Mouse (Mus musculus) CH12.LX (cell line): ENCODE data around the gene Pink1. TPM values are rescaled to one million over a fixed set of nuclear protein-coding genes. Genes with fewer than 3 reads are reported as not detected.

Experiments
- DNase-seq: peaks from one replicate; pipeline ENCODE4 v3.0.0-alpha.2; 2013; ENCODE audit errors: extremely low read depth
- H3K27ac ChIP-seq: 2 replicates; pipeline ENCODE4 v1.5.1; 2012; ENCODE audit warnings: low read depth, mild to moderate bottlenecking, control low read depth, moderate library complexity; ENCODE audit not compliant: insufficient read depth
- H3K27me3 ChIP-seq: replicated peaks from 2 replicates; pipeline ENCODE3; 2012; ENCODE audit warnings: inconsistent platforms
- H3K36me3 ChIP-seq, 2 experiments: replicated peaks in 1 of 2; 2 replicates each; pipeline versions ENCODE3 to v1.6.1; 2012; ENCODE audit warnings: inconsistent platforms in 1 of 2, low read length in 1 of 2, mild to moderate bottlenecking in 1 of 2, mixed read lengths in 1 of 2, moderate library complexity in 1 of 2; ENCODE audit not compliant: control insufficient read depth in 1 of 2, insufficient read depth in 1 of 2
- H3K4me1 ChIP-seq, 2 experiments: 2 replicates each; pipeline ENCODE4 v1.6.1; 2012; ENCODE audit warnings: inconsistent platforms in 1 of 2, moderate library complexity in 1 of 2; ENCODE audit not compliant: insufficient read depth in 2 of 2, control insufficient read depth in 1 of 2
- H3K4me2 ChIP-seq: 2 replicates; pipeline ENCODE4 v1.6.1; 2012; ENCODE audit warnings: low read depth, mild to moderate bottlenecking, control low read depth; ENCODE audit not compliant: poor library complexity, insufficient read depth, severe bottlenecking
- H3K4me3 ChIP-seq, 3 experiments: fragments of 150-350 bp in 1 of 3; sonication (generic) in 1 of 3; replicated peaks in 1 of 3; 2 replicates each; pipeline versions ENCODE3 to v1.5.1; 2011 to 2012; ENCODE audit warnings: low read depth in 2 of 3, low read length in 2 of 3, mild to moderate bottlenecking in 2 of 3, moderate library complexity in 2 of 3, control low read depth in 1 of 3, improper control_type of control experiment in 1 of 3, inconsistent platforms in 1 of 3, mixed read lengths in 1 of 3; ENCODE audit not compliant: poor library complexity in 1 of 3
- H3K79me2 ChIP-seq: replicated peaks from 2 replicates; pipeline ENCODE4 v1.6.1; 2012; ENCODE audit warnings: mild to moderate bottlenecking, moderate library complexity; ENCODE audit not compliant: control insufficient read depth, poor library complexity, insufficient read depth, severe bottlenecking; ENCODE audit errors: extremely low read depth
- H3K9ac ChIP-seq: 2 replicates; pipeline ENCODE4 v1.6.1; 2012; ENCODE audit warnings: low read depth, mild to moderate bottlenecking, control low read depth, moderate library complexity; ENCODE audit not compliant: insufficient read depth
- H3K9me3 ChIP-seq: replicated peaks from 2 replicates; pipeline ENCODE3; 2012; ENCODE audit warnings: low read length, inconsistent platforms, mixed read lengths
- CHD1 ChIP-seq: IDR thresholded peaks from 2 replicates; pipeline ENCODE4 v1.6.1; 2012; ENCODE audit warnings: low read depth, low read length, improper control_type of control experiment, inconsistent platforms
- E2F4 ChIP-seq: IDR thresholded peaks from 2 replicates; pipeline ENCODE4 v1.6.1; 2011; ENCODE audit warnings: low read depth, low read length, improper control_type of control experiment; ENCODE audit not compliant: insufficient replicate concordance
- ELF1 ChIP-seq: IDR thresholded peaks from 2 replicates; pipeline ENCODE4 v1.6.1; 2014; ENCODE audit warnings: low read depth, mild to moderate bottlenecking, inconsistent platforms, low read length, improper control_type of control experiment
- EP300 ChIP-seq: IDR thresholded peaks from 2 replicates; pipeline ENCODE4 v1.6.1; 2011; ENCODE audit warnings: low read length, improper control_type of control experiment
- ETS1 ChIP-seq: conservative IDR thresholded peaks from 2 replicates; pipeline ENCODE4 v1.6.1; 2012; ENCODE audit warnings: low read depth, mild to moderate bottlenecking, inconsistent platforms, low read length, improper control_type of control experiment, moderate library complexity
- GABPA ChIP-seq: IDR thresholded peaks from 2 replicates; pipeline ENCODE4 v1.6.1; 2012; ENCODE audit warnings: low read depth, low read length, improper control_type of control experiment, inconsistent platforms; ENCODE audit not compliant: insufficient replicate concordance
- IRF4 ChIP-seq: IDR thresholded peaks from 2 replicates; pipeline ENCODE4 v1.6.1; 2014; ENCODE audit warnings: low read depth, mild to moderate bottlenecking, inconsistent platforms, low read length, improper control_type of control experiment
- JUN ChIP-seq: IDR thresholded peaks from 2 replicates; pipeline ENCODE4 v1.6.1; 2011; ENCODE audit warnings: low read depth, mild to moderate bottlenecking, low read length, improper control_type of control experiment, moderate library complexity; ENCODE audit not compliant: insufficient read depth
- JUND ChIP-seq: conservative IDR thresholded peaks from 2 replicates; pipeline ENCODE4 v1.6.1; 2011; ENCODE audit warnings: low read depth, low read length, improper control_type of control experiment
- KAT2A ChIP-seq: IDR thresholded peaks from 2 replicates; pipeline ENCODE4 v1.6.1; 2012; ENCODE audit warnings: low read length, improper control_type of control experiment, inconsistent platforms; ENCODE audit not compliant: insufficient replicate concordance
- MAFK ChIP-seq: IDR thresholded peaks from 2 replicates; pipeline ENCODE4 v1.6.1; 2011; ENCODE audit warnings: low read length, improper control_type of control experiment; ENCODE audit not compliant: insufficient replicate concordance
- MAZ ChIP-seq: IDR thresholded peaks from 2 replicates; pipeline ENCODE4 v1.6.1; 2012; ENCODE audit warnings: low read depth, mild to moderate bottlenecking, inconsistent platforms, low read length, improper control_type of control experiment, moderate library complexity
- MEF2A ChIP-seq: IDR thresholded peaks from 2 replicates; pipeline ENCODE4 v1.6.1; 2014; ENCODE audit warnings: low read depth, mild to moderate bottlenecking, inconsistent platforms, low read length, improper control_type of control experiment, borderline replicate concordance
- MYC ChIP-seq: IDR thresholded peaks from 2 replicates; pipeline ENCODE4 v1.6.1; 2011; ENCODE audit warnings: low read depth, mild to moderate bottlenecking, improper control_type of control experiment, low read length
- NELFE ChIP-seq: IDR thresholded peaks from 2 replicates; pipeline ENCODE4 v1.6.1; 2011; ENCODE audit warnings: low read depth, low read length, improper control_type of control experiment
- NRF1 ChIP-seq: IDR thresholded peaks from 2 replicates; pipeline ENCODE4 v1.6.1; 2014; ENCODE audit warnings: low read depth, mild to moderate bottlenecking, inconsistent platforms, low read length, improper control_type of control experiment, moderate library complexity
- PAX5 ChIP-seq: IDR thresholded peaks from 2 replicates; pipeline ENCODE4 v1.6.1; 2012; ENCODE audit warnings: low read length, inconsistent platforms, mixed read lengths
- POLR2A ChIP-seq: IDR thresholded peaks from 2 replicates; pipeline ENCODE4 v1.6.1; 2011; ENCODE audit warnings: low read depth, mild to moderate bottlenecking, improper control_type of control experiment, low read length
- POLR2AphosphoS2 ChIP-seq: IDR thresholded peaks from 2 replicates; pipeline ENCODE4 v1.6.1; 2011; ENCODE audit warnings: low read depth, low read length, improper control_type of control experiment
- RCOR1 ChIP-seq: conservative IDR thresholded peaks from 2 replicates; pipeline ENCODE4 v1.6.1; 2012; ENCODE audit warnings: low read depth, mild to moderate bottlenecking, inconsistent platforms, low read length, improper control_type of control experiment
- SIN3A ChIP-seq: IDR thresholded peaks from 2 replicates; pipeline ENCODE4 v1.6.1; 2012; ENCODE audit warnings: low read length, improper control_type of control experiment, inconsistent platforms
- SMC3 ChIP-seq: IDR thresholded peaks from 2 replicates; pipeline ENCODE4 v1.6.1; 2011; ENCODE audit warnings: low read depth, low read length, improper control_type of control experiment
- TCF12 ChIP-seq: IDR thresholded peaks from 2 replicates; pipeline ENCODE4 v1.6.1; 2014; ENCODE audit warnings: low read depth, mild to moderate bottlenecking, inconsistent platforms, low read length, improper control_type of control experiment
- UBTF ChIP-seq: IDR thresholded peaks from 2 replicates; pipeline ENCODE4 v1.6.1; 2012; ENCODE audit warnings: low read depth, mild to moderate bottlenecking, inconsistent platforms, low read length, improper control_type of control experiment, moderate library complexity
- USF2 ChIP-seq: conservative IDR thresholded peaks from 2 replicates; pipeline ENCODE4 v1.6.1; 2011; ENCODE audit warnings: low read depth, low read length, improper control_type of control experiment
- ZC3H11A ChIP-seq: IDR thresholded peaks from 2 replicates; pipeline ENCODE4 v1.6.1; 2012; ENCODE audit warnings: low read depth, mild to moderate bottlenecking, inconsistent platforms, low read length, improper control_type of control experiment
- ZKSCAN1 ChIP-seq: IDR thresholded peaks from 2 replicates; pipeline ENCODE4 v1.6.1; 2012; ENCODE audit warnings: low read depth, inconsistent platforms, low read length, improper control_type of control experiment, borderline replicate concordance
- ZMIZ1 ChIP-seq: IDR thresholded peaks from 2 replicates; pipeline ENCODE4 v1.6.1; 2012; ENCODE audit warnings: low read depth, mild to moderate bottlenecking, inconsistent platforms, low read length, improper control_type of control experiment
- ZNF384 ChIP-seq: IDR thresholded peaks from 2 replicates; pipeline ENCODE4 v1.6.1; 2012; ENCODE audit warnings: low read depth, low read length, improper control_type of control experiment, inconsistent platforms
- dilution Hi-C: fragments of 300-500 bp; cut with MboI; formaldehyde crosslinking; loops from 2 replicates; pipeline ENCODE4 v1.14.3; 2020; ENCODE audit warnings: low sequenced_read_pairs; ENCODE audit not compliant: extremely low pct_unique_long_range_greater_than_20kb, extremely low pct_ligation_motif_present
- in situ Hi-C: fragments of 300-500 bp; cut with MboI; formaldehyde crosslinking; loops from 3 replicates; pipeline ENCODE4 v1.14.3; 2019; ENCODE audit warnings: low sequenced_read_pairs, low pct_ligation_motif_present, low pct_unique_long_range_greater_than_20kb, mixed read lengths
- polyA plus RNA-seq: library from polyadenylated mRNA; unstranded; fragments of >175 nt; gene quantifications from 2 replicates; pipeline ENCODE4 v1.2.1, GENCODE M21; 2012; ENCODE audit warnings: low read depth; ENCODE audit not compliant: insufficient read length
- total RNA-seq, 2 experiments: library from RNA; depleted of rRNA; stranded (reverse); fragments of 300-350 nt in 1 of 2; fragments of >200 nt in 1 of 2; gene quantifications; 2 replicates each; pipeline ENCODE4 v1.2.3; 2012 to 2014

Gene Pink1
- total and polyA plus RNA-seq, 3 experiments = 7.1 to 10.8 (median 7.2) TPM

DNA sequence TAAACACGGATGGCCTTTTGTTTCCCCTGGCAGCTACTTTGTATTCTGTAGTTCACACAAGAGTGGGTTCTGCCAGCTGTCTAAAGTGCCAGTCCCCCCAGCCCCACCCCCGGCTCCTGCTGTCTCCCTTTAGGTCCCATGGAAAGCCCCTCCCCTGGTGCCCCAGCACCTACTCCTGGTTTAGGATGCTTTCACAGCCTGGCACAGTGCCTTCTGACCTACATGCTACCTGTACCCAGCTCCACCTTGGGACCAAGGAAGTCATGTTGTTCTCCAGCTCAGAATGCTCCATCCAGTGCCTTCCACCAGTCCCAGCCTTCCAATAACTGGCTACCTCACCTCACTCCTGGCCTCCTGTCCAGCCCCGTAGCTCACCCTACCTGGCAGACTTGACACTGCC is 19.1 kb downstream of the Pink1 start:
- no peak overlapping the region for H3K9ac ChIP-seq
- TF ChIP-seq JUN (no peak), ZMIZ1 (no peak), JUND (no peak), MYC (no peak), KAT2A (no peak), POLR2AphosphoS2 (no peak), IRF4 (no peak), SIN3A (no peak), MEF2A (no peak), ELF1 (no peak)
- TF ChIP-seq, all 38 proteins: peak for 0
- Histone ChIP-seq H3K36me3 (peaks cover 43 to 60% of the 10 kb centered on the region in 2 experiments), H3K79me2 (peaks cover 21% of the 10 kb centered on the region), H3K4me3 (no peak overlapping the region), H3K4me2 (no peak overlapping the region), H3K27ac (no peak overlapping the region), H3K4me1 (peaks cover 4 to 35% of the 10 kb centered on the region in 2 experiments), H3K9me3 (no peaks in the 10 kb centered on the region), H3K27me3 (no peaks in the 10 kb centered on the region)
- dilution Hi-C loops = no loop called here
- in situ Hi-C loops = loop anchor here (25.0 kb wide), 1 partner anchor 345 kb away; no protein-coding TSS in a partner anchor
- DNase-seq = no peak

- peaks cover 5% of the 10 kb centered on the region for H3K9me3 ChIP-seq
- dilution Hi-C loops (no loop called here), in situ Hi-C loops (loop anchor here (25.0 kb wide), 1 partner anchor 342 kb away; no protein-coding TSS in a partner anchor)
- TF ChIP-seq ZNF384 (no peak), CHD1 (no peak), E2F4 (0 out of 2 replicates have a peak, but pooled peaks have one; percentile 78), MAZ (peak; percentile 87), ZC3H11A (no peak), NRF1 (peak; percentile 55), GABPA (no peak; the same call in 1 of the 2 replicates), TCF12 (peak; percentile 79), EP300 (no peak), USF2 (no peak), PAX5 (no peak), RCOR1 (peak; percentile 36; the same call in 1 of the 2 replicates), UBTF (peak; percentile 70), MAFK (no peak), JUN (no peak), ELF1 (peak; percentile 86), MEF2A (peak; percentile 73), SMC3 (no peak), NELFE (peak; percentile 75), KAT2A (peak; percentile 87; the same call in 1 of the 2 replicates), ETS1 (no peak), POLR2AphosphoS2 (peak; percentile 63; the same call in 1 of the 2 replicates), ZKSCAN1 (no peak), POLR2A (peak; percentile 94)
Measured at GRCm38 (mm10) chr4:138304340-138305104, 21.6 kb downstream of the Pink1 start, which contains the start of gene Ddost. Gene Ddost, plus strand, starts transcription at chr4:138304730.

More at GRCm38 (mm10) chr4:138304340-138305104, 21.6 kb downstream of the Pink1 start, which contains the start of gene Ddost:
- Histone ChIP-seq H3K9ac (peak within 1 kb of the TSS; percentile 86), H3K79me2 (peaks cover 21% of the 10 kb centered on the region), H3K4me2 (peak within 1 kb of the TSS; percentile 81), H3K27me3 (no peaks in the 10 kb centered on the region), H3K36me3 (peaks cover 21 to 36% of the 10 kb centered on the region in 2 experiments), H3K4me3 (peak within 1 kb of the TSS; percentile 75 to 100 (median 94)), H3K4me1 (peaks cover 4 to 35% of the 10 kb centered on the region in 2 experiments), H3K27ac (0 out of 2 replicates have a peak within 1 kb of the TSS, but pooled peaks have one; percentile 18)
- peak; percentile 99 for DNase-seq
